Mouse (Mus musculus): Measurements from ENCODE around the gene Snn. TPM values are rescaled to one million over a fixed set of nuclear protein-coding genes. Genes with fewer than 3 reads are reported as not detected.

Snn gene
- total RNA-seq, 2 experiments from 2014 or later: 7.6 to 10.9 TPM

DNA sequence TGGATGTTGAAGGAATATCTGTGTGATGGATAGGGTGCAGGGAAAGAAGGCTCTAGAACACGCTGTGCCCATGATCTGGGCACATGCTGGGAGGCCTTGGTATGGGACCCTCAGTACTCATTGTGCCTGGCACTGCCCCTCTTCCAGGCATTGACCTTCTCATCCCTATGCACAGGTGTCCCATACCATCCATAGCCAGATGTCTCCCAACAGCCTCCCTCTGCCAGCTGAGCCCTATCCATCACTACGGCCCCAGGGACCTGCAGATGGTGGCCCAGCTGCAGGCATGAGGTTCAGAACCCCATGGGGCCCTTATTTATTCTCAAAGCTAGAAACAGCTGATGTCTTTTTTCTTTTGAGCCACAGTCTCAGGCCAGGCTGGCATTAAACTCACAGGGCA lies 20.1 kb upstream of the Snn start:
- intact Hi-C loops (cut with DNase I; ENCODE audit: low total_unique reads): no loop called here
- DNase-seq: no peak

DNA sequence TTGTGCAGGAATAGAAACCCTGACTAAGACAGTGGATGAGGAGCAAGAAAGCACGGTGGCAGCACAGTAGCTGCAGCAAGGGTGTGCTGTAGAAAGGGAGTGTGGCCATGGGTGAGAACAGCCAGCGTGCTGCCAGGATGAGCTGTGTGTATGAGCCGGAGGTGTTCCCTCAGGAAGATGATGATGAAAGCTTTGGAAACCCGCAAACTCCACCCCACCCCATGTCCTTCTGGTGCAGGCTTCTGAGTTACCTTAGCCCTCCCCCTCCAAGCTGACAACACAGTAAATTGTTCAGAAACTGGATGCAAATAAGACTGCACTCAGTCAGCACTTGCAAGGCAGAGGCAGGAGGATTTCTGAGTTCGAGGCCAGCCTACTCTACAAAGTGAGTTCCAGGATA lies 17.5 kb upstream of the Snn start:
- intact Hi-C loops (cut with DNase I; ENCODE audit: low total_unique reads): no loop called here
- no peak for DNase-seq

DNA sequence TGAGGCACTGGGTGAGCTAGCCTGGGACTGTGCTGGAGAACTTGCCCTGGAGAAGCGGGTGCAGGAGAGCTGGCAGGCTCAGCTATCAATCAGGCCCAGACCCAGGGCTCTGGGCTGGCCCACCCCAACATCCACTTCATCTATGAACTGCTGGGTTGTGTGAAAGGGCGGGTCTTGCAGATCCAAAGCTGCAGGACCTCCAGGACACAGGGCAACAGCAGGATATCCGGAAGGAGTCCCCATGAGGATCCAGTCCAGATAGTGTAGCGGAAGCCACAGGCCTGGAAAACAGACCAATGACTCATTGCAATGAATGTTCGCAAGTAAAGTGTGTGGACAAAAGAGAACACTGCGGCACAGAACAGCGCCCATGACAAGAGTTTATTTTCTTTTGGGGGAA lies 14.3 kb upstream of the Snn start:
- intact Hi-C loops (cut with DNase I; ENCODE audit: low total_unique reads): no loop called here
- no peak for DNase-seq

DNA sequence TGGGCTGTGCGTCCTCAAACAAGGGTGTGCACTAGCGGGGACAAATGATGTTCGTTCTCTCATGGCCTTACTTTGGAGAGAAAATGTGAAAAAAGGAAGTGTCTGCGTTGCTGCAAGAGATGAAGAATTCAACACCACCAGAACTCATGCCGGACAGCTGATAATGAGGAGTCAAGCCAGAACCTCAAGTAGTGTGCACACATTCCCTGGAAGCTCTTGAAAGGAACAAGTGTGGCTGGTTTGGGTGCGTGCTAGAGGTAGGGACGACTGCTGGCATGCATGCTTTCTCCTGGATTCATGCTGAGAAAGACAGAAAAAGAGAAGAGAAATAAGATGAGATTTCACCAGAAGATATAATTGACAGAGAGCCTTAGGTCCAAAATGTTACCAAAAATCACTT lies 13.6 kb upstream of the Snn start:
- no peak for DNase-seq
- intact Hi-C loops (cut with DNase I; ENCODE audit: low total_unique reads): no loop called here

DNA sequence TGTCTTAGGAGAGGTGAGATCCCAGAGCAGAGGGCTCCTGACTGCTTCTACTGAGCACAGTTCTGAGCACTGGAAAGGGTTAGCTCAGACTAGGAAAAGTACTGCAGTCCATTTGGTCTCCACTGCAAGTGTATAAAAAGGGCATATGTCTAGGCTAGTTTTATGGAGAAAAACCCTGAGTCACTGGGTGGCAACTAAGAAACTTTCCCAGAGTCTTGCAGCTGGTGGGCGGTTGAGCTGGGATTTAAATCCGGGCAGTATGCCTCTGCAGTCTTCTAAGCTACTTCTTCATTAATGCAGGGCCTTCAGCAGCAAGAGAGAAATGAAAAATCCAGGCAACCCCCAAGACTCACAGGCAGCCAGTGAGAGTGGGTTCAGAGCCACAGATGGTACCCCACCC lies 10.5 kb upstream of the Snn start:
- intact Hi-C loops (cut with DNase I; ENCODE audit: low total_unique reads): no loop called here
- DNase-seq: no peak

DNA sequence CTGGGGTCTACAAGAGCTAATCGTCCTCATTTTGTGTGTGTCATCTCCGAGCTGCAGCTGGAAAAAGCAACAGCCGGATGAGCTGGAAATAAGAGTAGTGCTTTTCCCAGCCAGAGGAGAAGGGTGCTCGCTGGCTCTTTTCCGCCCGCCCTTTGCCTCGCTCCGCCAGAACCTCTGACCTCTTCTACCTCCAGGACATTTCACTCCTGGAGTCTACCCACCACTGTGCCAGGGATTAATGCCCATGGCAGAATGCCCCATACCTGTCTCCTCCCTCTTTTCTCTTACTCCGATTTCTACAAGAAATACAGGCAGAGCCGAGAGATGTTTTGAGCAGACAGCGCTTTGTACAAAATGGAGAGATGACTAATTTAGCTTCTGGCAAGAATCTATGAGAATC lies 9.6 kb upstream of the Snn start:
- no peak for DNase-seq
- intact Hi-C loops (cut with DNase I; ENCODE audit: low total_unique reads): no loop called here

DNA sequence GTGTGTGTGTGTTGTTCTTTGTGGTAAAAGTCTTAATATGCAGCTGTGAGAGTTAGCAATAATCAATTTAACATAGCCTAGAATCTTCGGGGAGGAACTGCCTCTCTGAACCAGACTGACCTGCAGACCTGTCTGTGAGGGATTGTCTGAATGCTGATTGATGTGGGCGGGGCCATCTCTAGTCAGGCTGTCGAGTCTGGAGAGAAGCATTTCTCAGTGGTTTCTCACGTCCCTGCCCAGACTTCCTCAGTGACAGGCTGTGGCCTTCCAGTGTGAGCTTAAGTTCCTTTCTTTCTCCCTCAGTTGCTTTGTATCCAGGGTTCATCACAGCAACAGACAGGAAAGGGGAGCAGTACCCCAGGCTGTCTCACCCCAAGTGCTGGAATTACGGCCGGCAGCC lies 6.3 kb upstream of the Snn start:
- DNase-seq: no peak
- intact Hi-C loops (cut with DNase I; ENCODE audit: low total_unique reads): no loop called here

DNA sequence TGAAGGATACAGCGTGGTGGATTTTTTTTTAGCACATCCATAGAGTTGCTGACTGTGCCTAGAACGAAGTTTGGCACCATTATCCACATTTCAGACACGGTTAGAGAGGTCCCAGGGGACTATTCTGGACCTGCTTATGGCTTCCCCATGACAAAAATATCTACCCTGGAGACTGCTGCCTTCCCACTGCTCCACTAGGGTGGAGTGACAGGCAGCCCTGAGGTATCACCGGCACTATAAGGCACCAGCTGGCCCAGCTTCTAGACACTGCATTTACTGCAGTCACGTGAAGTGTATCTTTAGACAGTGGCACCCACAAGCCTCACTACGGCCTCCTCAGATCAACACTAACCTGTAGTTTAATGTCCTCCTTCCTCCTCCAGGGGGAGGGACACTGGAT lies 5.9 kb upstream of the Snn start:
- DNase-seq: no peak
- intact Hi-C loops (cut with DNase I; ENCODE audit: low total_unique reads): no loop called here

DNA sequence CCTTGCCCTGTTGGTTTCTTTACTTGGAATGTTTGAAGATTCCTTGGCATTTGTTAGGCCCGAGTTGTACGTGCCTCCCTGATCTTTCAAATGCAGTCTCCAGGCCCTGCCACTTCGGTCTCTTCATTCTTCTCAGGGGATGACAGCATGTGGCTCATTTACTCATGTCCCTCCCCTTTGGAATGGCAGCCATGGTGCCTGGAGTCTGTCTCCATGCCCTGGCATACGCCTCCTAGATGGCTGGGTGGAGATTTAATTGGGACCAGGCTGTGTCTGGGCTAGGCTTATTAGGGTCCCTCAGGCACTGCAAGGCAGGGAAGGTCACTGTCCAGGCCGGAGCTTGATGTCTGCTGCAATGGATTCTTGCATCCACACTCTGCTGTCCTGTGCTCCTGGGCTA lies 4.8 kb upstream of the Snn start:
- DNase-seq: no peak
- intact Hi-C loops (cut with DNase I; ENCODE audit: low total_unique reads): no loop called here

DNA sequence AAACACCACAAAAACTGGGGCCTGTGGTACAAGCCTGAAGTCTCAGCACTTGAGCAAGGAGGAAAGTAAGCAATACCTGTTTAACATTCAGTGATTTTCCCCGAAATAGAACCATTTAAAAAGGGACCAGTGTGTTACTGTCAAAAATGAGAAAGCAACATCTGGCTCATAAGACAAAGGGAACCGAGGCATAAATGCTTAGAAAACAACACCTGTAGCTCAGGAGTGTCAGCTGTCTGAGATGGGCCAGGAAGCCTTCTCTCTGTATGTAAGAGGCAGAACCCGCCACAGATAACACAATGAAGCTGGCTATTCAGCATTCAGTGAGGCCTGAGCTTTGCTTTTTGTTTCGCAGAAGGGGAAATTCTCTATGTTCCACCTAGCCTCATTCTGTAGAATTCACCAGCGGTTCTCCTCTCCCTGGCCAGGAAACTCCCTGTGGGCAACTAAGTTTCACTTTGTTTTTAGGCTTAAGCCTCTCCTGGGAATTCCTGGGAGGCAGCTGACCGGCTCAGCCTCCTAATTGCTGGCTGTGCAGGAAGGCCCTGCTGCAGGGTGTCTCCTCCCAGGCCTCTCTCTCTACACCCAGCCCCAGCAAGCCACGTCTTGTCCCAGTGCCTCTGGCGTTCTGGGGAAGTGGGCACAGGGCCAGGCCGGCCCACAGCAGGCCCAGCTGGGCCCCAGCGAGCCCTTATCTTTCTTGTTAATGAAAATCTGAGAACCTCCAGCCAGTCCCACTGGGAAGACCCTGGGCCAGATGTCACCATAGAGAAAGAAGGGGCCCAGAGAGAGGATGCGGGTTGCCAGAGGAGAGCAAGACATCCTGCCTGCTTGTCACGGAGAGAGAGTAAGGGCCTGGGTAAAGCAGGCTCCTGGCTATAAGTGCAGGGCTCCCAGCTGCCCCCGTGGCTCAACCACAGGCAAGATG lies 2.3 kb downstream of the Snn start:
- intact Hi-C loops (cut with DNase I; ENCODE audit: low total_unique reads): no loop called here
- peak; percentile 90 for DNase-seq

DNA sequence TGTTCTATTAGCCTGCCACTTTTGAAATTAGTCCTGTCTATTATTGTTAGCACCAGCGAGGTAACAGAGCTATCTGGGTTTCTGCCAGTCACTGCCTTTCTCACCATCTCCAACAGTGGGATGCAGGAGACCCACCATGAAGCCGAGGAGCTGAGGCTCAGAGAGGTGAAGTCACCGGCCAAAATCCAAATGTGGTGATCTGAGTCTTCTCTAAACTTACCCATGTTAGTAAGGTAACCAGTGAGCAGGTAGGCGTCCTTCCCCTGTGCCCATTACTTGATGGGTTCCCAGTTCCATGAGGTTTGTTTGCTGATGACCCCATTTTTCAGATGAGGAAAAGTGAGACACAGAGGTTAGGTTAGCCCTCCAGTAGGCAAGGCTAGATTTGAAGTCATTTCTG lies 3.6 kb downstream of the Snn start:
- intact Hi-C loops (cut with DNase I; ENCODE audit: low total_unique reads): no loop called here
- no peak for DNase-seq

DNA sequence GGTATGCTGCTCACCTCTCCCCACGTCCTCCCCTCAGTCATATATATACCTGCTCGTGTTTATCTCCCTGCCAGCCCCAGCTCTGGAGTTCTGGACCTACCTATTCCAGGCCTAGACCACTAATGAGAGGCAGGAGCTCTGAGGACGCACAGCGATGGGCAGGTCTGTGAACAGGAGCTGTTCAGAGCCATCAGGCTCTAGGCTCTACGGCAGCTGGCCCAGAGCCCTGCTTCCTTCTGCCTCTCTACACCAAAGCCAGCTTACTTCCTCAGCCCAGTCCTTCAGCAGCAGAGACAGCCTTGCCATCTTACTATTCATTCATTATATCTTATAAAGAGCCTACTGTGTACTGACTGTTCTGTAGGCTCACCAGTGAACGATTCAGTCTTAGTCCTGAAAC lies 4.0 kb downstream of the Snn start:
- intact Hi-C loops (cut with DNase I; ENCODE audit: low total_unique reads): no loop called here
- no peak for DNase-seq

DNA sequence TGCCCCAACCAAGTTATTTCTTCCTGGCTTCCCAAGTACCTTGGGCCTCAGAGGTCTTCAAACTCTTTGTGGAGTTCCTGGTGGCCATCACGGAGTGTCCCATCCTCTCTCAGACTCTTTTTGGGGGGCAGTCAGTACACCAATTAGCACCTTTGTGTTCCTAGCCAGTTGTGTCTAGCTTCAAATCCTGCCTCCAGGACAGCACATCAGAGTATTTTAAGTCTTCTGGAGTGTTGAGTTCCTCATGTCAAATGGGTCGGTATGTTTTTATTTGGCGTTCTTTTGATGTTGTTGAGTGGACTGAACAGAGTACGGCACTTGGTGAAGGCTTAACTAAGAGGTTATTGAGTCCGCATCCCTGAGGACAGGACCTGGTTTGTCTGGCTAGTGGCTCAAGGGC lies 4.7 kb downstream of the Snn start:
- DNase-seq: no peak
- intact Hi-C loops (cut with DNase I; ENCODE audit: low total_unique reads): no loop called here

DNA sequence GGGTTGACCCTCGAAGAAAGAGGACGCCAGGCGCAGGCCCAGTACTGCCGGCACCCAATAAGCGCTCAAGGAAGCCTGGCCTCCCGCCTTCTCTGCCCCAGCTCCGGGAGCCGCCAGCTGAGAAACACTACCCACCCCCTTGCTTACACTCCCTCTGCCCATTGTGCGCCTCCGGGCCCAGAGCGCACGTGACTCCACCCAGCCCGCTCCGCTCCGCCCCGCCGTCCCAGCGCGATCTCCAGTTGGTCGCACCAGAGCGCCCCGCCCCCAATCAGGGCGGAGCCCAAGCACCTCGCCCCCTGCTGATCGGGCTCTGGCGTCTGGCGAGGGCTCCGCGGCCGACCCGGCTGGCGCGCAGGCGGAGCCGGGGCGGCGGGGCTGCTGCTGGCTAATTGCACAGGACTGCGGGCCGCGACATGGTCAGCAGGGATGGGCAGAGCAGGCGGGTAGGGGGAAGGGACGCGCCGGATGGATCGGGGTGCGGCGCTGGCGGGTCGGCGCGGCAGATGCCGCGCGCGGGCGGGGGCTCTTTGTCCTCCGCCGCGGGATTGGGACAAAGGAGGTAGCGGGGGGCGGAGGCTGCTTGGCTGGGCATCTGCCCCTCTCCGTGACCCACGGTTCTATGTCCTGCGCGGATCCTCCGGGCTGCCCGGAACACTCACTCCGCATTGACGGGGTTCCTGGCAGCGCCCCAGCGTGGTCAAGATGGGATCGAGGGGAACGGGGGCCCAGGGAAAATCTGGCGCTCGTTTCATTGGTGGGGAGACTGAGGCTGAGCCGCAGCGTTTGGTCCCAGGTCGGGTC lies 5.5 kb downstream of the Snn start, which contains the start of gene Litaf:
Gene Litaf (minus strand): TSS at position 129 of the 804 bp plus-strand sequence.
- peak; percentile 98 for DNase-seq
- intact Hi-C loops (cut with DNase I; ENCODE audit: low total_unique reads): no loop called here

DNA sequence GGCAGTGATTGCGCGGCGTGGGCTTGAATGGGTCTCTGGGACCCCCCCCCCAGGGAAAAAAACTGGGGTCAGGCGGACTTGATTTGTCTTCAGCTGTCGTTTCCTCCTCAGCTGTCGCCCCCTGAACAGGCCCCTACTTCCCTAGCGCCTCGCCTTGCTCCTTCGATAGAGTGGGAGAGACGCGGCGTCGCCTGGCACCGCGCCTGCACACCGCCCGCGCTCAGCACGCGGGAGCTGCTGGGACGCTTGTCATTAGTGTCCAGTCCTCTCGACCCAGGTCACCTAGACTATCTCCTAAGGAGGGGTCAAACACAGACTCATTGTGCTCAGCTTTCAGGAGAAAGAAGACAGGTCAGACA lies 6.1 kb downstream of the Snn start:
- intact Hi-C loops (cut with DNase I; ENCODE audit: low total_unique reads): no loop called here
- peak; percentile 53 for DNase-seq

DNA sequence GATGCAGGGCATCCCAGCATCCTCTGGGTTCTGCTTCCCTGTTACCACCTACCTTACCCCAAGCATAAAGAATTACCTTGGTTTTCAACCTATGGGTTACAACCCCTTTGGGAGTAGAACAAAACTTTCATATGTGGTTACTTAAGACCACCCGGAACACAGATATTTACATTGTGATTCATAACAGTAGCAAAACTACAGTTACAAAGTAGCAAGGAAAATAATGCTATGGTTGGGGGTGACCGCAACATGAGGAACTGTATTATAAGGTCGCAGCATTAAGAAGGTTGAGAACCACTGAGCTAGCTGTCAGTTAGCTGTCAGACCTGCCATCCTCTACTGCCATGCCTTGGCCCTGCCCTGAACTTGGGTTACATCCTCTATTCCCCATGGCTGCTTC lies 7.9 kb downstream of the Snn start:
- intact Hi-C loops (cut with DNase I; ENCODE audit: low total_unique reads): no loop called here
- no peak for DNase-seq

DNA sequence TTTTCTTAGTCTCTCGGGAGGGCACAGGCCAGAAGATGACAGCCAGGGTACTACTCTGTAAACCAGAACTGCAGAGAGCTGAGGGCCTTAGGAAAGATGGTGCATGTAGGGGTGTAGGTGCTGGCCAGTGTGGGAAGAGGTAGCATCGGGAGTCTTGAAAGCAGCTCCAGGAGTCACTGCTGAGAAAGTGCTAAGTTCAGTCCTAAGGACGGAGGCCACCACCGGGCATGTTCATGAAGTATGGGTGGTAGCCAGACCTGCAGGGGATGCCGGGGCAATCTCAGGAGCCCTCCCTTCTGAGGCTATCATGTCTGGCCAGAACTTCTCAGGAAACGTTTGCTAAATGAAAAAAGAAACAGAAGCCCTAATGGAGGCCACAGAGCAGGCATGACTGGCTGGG lies 8.5 kb downstream of the Snn start:
- intact Hi-C loops (cut with DNase I; ENCODE audit: low total_unique reads): no loop called here
- DNase-seq: no peak

DNA sequence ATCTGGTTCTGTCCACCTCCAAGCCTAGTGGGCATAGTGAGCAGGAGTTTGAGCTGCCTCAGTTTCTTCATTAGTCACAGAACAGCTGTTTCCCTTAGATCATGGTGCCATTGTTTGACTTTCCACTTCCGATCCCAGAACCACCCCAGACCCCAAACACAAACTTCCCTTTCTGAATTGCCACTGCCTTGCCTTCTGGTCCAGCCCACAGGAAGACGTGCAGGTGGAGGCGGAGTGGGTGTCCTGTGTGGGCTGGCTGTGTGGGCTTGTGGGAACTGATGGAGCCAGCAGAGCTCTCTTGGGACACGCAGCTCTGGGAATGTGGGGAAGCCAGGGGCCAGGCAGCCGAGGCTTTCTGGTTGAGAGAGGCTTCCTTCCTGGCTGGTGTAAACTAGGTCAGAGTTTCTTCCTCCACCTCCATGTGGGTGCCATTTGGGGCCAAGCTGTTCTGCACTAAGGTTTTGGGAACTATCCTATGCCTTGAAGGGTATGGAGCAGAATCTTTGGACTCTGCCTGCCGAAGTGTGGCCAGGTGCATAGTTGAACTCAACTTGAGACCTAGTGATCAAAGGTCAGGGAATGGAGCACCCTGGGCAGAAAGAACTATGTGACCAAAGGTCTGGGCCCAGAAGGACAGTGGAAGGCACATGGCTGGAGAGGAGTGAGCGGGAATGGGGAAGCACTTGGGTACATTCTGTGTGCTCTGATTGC lies 9.1 kb downstream of the Snn start:
- DNase-seq: no peak

DNA sequence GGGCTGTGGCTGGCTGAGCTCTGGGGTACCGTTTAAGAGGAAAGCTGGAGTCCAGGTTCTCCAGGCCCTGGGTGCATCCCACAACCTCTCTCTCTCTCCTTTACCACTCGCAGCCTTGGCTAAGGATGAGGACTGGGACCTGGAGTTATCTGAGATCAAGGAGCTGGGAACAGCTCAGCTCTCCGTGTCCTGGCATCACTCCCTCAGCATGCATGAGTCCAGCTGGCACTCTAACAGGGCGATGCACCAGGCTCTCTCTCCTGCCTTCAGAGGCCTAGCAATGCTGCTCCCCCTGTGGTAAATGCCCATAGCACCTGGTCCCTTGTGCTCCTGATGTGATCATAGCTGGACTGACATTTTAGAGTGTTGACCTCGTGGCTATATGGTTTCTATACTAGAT lies 10.4 kb downstream of the Snn start:
- intact Hi-C loops (cut with DNase I; ENCODE audit: low total_unique reads): no loop called here
- DNase-seq: peak; percentile 68

More for the DNA sequence above, 9.1 kb downstream of the Snn start:
- intact Hi-C loops (cut with DNase I; ENCODE audit: low total_unique reads): no loop called here

DNA sequence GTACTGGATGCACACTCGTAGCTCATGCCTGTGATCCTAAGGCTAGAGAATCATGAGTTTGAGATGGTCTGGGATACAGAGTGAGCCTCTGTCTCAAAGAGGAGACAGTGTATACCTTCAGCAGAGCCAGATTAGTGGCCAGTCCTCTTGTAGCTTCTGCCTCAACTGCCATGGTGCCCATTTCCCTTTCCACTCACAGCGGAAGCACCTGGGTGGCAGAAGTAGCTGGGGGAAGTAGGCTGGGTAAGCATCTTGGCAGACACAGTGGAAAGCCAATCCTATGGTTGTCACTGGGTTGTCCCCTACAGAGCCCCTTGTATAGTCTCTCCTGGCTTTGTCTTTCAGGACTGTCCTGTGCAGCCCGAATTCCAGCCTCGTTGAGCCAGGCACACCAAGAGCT lies 11.1 kb downstream of the Snn start:
- DNase-seq: no peak
- intact Hi-C loops (cut with DNase I; ENCODE audit: low total_unique reads): no loop called here

Data from gastrocnemius, postnatal 14 days (tissue).